Mouse (Mus musculus) T-helper 17 cell (primary cell): ENCODE data around the gene Mob3a.

Experiments used
- in situ Hi-C, 2 experiments: fragments of 300-600 bp; cut with MboI, MseI; formaldehyde crosslinking; loops; 1 replicate in 1 of 2; 2 replicates in 1 of 2; pipeline ENCODE4 v1.15.1; 2025; ENCODE audit warnings: high pct_unique_total_duplicates in 2 of 2

Gene Mob3a

GRCm38 (mm10) chr10:80680260-80680696, 21.5 kb downstream of the Mob3a start:
- in situ Hi-C loops = loop anchor here (5.0 to 10.0 kb wide), 2 partner anchors 105 to 658 kb away; partner anchors contain the start of gene Klf16 (in 1 of the 2)

GRCm38 (mm10) chr10:80679556-80680259, 22.1 kb downstream of the Mob3a start:
- in situ Hi-C loops = loop anchor here (5.0 to 10.0 kb wide), 2 partner anchors 105 to 657 kb away; partner anchors contain the start of gene Klf16 (in 1 of the 2)

DNA sequence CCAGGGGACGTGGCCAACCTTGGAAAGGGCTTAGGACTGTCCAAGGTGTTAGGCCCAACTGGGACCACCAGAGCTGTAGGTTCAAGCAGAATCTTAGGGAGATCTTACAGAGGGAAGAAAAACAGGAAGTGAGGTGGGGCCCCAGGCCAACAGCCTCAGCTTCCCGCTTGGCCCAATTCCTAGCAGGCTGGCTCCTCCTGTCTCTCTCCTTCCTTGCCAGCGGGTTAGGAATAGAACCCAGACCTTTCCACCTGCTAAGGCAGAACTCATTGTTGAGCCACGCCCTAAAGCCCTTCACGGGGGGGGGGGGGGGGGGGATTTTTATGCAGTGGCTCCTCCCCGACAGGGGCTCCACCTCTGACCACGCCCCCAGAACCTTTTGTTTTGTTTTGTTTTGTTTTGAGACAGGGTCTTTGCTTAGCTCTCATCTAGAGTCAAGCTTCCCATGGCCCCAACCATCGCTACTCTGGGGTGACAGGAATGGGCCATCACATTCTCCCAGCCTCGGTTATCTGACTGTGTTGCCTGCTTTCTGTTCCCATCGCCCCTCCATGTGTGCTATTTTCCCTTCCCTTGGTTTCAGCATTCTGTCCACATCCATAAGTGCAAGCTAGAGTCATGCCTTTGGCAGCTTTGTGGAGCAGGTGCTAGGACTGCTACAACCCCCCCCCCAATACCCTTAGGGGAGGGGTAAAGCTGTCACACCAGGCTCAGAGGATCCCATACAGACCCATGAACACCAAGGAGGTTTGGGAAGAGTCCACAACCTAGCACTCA, 23.0 kb downstream of the Mob3a start:
- in situ Hi-C loops = no loop called here

DNA sequence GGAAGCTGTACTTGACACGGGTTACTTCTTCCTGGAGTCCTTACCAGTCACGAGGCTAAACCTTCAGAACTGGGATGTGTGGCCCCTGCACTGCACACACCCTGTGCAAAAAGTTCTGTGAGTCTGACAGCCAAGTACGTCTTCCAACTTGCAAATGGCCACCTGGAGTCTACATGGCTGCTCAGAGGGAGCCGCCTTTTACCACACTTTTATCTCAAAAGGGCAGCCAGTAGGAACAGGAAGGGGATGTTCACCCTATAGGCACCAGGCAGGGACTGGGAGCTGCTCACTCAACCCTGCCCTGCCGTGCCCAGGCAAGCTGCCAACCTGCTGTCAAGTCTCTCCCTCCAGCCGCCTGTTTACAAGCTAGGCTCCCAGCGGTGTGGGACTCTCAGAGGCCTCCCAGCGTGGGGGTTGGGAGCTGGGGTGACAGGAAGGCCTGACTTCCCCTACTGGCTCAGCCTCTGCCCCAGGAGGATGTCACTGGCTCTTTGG, 23.8 kb downstream of the Mob3a start, which contains the start of gene Mknk2:
TSS of gene Mknk2 (minus strand) at position 171 of the 495 bp plus-strand sequence.
- in situ Hi-C loops = no loop called here

DNA sequence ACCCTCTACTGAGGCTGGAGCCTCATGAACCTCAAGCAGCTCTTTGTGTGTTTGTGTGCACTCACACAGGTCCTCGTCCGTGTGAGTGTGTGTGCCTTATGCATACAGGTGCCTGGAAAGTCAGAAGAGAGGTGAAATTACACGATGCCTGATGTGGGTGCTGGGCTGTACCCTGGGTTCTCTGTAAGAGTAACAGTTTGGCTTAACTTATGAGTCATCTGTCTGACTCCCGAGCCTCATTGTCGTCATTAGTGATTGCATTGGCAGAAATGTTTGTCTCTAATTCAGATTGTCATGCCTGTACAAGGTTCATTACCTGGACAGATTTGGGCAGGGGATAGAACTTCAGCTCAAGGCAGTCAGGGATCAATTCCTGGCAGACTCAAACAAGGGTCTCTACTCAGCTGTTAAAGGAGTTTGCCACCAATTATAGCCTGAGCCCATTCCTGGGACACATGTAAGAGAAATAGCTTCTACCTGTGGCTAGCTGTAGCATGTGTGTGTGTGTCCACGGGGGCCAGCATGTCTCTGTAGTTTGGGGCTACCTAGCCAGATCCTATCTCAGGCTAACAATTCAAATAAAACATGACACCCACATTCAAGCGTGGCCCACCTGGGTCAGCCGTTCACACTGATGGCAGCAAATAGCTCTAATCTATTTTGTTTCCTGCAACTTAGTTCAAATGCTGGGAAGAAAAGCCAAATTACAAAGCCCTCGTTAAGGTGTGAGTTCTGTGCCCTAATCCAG, 24.5 kb downstream of the Mob3a start:
- in situ Hi-C loops = no loop called here

- in situ Hi-C loops = no loop called here
These were observed 25.4 kb downstream of the Mob3a start for GRCm38 (mm10) chr10:80676198-80676928.

- in situ Hi-C loops = no loop called here
These were observed 26.2 kb downstream of the Mob3a start for GRCm38 (mm10) chr10:80675405-80676197.

DNA sequence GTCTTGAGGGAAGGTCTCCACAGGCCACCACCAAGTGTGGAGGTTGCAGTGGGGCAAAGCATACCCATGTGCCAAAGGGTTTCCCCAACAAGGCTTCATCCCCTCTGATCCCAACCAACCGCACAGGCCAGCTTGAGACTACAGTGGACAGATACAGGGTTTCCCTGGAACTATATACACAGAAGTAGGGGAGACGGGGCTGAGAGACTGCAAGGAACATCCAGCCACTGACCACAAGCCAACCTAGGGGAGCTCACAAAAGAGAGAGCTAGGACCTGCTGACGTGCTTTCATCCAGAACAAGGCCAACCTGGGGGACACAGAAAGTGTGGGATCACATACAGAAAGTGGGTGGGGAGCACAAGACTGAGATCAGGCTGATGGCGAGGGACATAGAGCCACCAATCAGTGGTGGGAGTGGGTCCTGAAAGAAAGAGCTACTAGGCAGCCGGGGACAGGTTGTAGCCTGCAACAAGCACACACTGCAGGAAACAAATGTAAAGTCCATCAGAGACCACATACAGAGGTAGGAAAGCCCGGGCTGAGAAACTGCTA, 26.8 kb downstream of the Mob3a start:
- in situ Hi-C loops = no loop called here

- in situ Hi-C loops = no loop called here
These were observed 27.5 kb downstream of the Mob3a start for GRCm38 (mm10) chr10:80674161-80674711.

DNA sequence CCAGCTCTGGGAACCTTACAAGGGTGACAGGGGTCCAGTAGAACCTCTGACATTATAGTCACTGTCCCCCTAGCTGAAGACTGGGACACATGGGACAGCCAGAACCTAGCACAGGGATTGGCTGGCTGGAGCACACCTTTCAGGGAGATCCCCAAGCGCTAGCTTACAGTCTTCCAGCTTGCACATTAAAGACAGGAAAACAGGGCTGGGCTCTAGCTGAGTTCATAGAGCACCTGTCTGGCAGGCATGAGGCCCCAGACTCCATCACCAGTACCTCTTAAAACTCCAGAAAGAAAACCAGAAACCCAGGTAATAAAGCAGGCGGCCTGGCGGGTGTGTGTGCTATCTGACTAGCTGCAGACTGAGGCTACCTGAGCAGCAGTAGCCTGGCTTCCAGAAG, 28.1 kb downstream of the Mob3a start:
- in situ Hi-C loops = no loop called here

DNA sequence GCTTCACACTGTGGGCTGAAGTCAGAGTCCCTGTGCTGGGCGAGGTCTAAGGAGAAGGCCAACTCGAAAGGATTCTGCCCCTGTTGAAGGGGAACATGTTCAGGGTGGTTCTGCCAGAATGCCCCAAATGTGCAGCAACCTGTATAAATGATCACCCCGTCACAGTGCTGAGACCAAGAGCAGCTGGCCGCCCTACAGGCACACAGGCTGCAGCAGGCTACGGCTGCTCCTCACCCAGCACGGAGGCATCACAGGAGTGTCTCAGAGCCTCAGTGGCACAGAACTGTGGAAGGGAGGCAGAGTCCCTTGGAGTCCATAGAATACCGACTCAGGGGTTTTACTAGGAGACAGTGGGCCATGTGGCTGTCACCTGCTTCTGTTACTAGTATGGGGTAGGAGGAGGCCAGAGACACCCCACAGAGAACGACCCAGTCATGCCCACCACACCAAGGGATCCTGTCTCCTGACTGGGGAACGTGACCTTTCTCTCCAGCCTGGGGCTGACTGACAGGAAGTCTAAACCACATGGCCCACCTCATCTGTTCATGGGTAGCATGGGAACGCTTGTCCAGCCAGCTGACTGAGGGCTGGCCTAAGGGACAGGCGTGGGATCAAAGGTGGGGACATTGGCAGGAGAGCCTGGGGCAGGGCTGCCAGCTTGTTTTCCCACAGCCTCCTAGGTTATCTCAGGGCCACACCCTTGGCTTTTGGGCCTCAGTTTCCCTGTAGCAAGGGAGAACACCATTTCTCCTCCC, 29.7 kb downstream of the Mob3a start:
- in situ Hi-C loops = no loop called here

- in situ Hi-C loops = no loop called here
These were observed 30.5 kb downstream of the Mob3a start for GRCm38 (mm10) chr10:80671251-80671650.

DNA sequence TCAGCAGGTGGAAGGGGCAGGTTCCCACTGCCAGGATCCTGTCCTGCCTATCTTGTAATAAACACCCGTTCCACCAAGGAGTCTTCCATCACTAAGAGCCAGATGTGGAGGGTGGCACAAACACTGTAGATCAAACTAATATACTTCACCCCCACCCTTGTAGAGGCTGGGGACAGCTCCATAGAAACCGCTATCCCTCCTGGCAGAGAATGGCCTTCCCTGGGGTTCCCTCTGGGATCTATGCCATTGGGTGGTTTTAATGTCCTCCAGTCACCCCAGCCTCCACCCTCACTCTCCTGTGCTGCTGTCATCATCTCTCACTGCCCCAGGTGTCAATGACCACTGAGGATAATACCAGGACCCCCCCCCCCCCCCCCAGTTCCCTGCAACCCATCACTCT, 31.2 kb downstream of the Mob3a start:
- in situ Hi-C loops = no loop called here

DNA sequence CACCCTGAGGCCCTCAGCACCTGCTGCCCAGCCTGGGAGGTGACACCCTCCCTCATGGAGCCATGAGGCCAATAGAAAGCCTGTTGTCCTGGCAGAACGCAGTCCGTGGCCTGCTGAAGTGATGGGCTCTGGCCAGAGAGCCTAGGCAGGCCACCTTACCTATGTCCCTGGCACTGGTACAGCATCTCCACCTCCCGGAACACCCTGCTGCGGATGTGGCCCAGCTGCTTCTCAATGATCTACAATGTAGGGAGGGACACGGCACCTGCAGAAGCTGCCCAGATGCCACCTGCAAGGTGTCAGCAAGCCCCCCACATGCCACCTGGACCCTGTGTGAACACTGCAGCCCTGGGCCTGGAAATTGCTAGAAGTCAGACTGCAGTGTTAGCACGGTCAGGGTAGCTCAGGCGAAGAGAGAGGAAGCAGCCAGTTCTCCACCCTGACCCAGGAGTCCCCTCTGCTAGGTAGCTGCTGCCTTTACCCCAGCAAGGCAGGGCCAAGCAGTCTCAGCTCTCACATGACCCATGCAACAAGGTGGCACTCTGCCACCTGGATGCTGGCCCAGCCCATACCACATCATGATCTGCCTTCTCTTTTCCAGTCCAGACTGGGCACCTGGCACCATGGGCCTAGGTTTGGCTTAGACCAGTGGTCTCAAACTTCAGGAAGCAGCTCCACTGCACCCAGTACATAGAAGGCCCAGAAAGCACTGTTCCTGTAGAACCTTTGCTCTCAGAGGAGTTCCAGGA, 31.9 kb downstream of the Mob3a start:
- in situ Hi-C loops = no loop called here

GRCm38 (mm10) chr10:80669018-80669417, 32.8 kb downstream of the Mob3a start:
- in situ Hi-C loops = no loop called here

DNA sequence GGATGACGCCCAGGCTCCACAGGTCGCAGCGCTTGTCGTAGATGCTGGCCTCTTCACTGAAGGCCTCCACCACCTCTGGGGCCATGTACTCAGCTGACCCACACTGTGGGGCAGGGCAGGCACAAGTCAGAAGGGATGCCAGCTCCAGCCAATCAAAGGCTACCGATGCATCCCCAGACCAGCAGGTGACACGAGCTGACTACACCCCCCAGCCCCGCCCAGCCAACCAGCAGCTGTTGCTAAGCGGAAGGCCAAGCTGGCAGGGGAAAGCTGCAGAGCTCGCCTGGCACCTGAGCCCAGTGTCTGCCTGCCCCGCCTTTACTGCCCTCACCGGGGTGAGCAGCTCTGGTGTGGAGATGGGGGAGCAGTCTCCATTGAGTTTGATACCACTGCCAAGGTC, 33.2 kb downstream of the Mob3a start:
- in situ Hi-C loops = no loop called here

- in situ Hi-C loops = no loop called here
These were observed 34.9 kb downstream of the Mob3a start for GRCm38 (mm10) chr10:80666837-80667412.
